Mouse (Mus musculus): ENCODE measurements around the gene Srrt.

The Srrt gene

GRCm38 (mm10) chr5:137337190-137337589 is 29.7 kb upstream of the Srrt start:
- DNase-seq, result no peak

- no peak for DNase-seq
Measured at GRCm38 (mm10) chr5:137335066-137335465, 27.6 kb upstream of the Srrt start.

DNA sequence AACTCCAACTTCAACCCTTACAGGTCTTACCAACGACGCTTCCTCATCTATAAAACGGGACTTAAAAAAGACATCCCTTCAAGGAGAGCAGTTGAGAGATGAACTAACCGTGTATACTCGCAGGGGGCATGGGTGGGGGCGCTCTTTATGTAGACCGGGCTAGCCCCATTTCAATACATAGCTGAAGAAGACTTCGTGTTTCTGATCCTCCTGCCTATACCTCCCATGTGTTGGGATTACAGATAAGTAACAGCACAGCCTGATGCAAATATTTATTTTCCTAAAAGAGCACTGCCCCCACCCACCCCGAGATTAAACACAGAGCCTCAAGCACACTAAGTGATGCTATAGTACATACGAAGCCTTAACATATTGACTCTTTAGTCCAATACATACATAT is 26.8 kb upstream of the Srrt start:
- DNase-seq, result no peak

DNA sequence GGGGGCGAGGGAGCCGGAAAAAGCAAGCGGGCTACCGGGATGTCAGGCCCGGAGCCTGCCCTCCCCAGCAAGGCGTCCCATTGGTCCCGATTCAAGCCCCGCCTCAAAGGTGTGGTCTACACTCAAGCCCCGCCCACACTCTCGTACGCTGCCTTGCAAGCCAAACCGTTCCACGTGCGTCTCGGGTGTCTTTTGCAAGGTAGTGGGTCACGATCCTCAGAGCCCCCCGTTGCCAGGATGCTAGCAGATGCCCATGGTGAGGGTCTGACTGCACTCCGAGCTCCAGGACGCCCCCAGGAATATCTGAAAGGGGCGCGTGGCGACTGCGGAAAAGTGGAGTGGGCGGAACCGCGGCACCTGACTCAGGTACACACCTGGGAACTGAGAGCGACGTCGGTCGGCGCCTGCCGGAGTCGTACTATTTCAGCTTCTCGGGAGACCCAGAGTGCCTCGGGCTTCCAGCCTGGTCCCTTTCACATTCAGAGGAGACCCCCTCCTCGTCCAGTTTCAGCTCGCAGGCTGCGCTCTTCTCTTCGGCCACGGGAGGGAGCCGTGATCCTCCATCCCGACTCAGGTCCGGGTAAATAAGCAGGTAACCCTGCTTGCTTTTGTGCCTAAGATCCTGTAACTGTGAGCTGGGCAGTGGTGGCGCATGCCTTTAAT is 26.2 kb upstream of the Srrt start, which contains the start of gene Slc12a9:
Slc12a9 (minus strand) TSS at position 86 of the 663 bp plus-strand sequence.
- peak; percentile 98 for DNase-seq

DNA sequence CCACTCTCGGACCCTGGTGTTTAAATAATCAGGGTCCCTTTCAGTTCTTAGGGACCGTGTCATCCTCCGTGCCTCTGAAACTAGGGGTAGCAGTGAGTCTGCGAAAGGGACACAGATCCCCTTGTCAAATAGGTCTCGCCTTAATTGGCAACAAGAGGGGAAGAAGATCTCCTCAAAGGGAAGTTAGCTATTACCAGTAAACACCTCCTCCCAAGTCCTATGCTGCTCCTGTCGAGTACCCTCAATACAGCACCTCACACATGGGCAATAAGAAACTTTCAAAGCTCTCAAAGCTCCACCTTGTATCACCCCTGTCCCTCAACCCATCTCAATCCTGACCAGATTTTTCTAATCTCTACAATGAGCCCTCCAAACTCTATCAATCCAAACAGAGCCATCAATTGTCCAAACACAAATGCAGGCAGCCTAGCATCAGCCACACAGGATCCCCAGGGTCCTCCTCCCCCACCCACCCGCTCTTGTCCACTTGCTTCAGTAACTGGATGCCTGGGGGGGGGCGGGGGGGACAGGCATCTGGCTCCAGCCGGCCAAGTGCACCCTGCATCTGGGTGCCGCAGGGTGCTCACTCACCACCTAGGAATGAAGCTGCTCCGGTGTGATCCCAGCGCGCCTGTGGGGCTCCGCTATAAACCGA is 25.5 kb upstream of the Srrt start:
- DNase-seq, result no peak

DNA sequence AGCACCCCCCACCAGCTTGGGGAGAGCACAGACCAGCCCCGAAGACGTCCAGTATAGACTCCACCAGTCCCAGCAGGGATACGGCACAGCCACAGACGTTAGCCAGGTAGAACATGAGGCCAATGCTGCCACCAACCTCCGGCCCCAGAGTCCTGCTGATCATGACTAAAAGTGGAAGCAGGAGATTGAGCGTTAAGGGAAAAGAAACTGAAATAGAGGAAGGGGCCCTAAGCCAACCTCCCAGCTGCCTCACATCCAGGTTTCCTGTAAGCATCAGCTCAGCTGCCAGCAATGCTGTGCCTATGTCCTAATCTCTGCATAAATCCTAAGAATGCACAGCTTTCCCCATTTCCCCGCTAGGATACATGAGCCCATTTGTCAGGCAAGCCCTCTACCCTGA is 23.4 kb upstream of the Srrt start:
- DNase-seq, result no peak

GRCm38 (mm10) chr5:137320996-137321395 is 13.5 kb upstream of the Srrt start:
- DNase-seq, result no peak

DNA sequence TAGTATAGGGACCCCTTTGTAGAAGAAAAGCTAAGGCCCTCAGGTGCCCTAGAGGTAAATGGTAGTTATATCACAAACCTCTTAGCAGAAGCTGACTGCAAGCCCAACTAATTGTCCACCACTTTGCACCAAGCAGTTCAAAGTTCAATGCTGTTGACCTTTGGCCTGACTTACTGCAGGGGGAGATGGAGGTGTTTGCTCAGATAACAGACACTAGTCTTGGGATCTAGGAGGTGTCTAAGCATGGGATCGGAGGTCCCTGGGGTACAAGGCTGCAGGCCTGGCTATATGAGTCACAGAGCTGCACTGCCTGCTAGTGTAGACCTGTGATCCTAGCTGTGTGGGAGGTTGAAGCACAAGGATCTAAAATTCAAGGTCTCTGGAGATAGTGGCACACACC is 11.1 kb upstream of the Srrt start:
- no peak for DNase-seq

DNA sequence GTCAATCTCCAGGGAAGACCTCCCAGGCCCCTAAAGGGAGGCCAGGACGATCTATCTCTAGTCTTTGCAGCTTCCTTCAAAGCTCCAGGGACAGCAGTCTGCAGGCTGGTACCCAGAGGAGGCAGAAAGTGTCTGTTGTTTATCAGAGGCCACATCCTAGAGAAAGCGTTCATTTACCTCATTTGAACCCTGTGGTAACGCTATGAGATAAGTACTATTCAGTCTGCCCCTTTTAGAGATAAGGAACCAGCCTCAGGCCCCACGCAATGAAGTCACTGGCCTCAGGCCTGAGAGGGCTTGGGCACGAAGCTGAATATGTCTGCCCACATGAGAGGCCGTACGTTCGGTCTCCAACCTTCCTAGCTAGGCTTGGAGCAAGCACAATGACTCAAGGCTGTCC is 9.9 kb upstream of the Srrt start:
- DNase-seq, result no peak

GRCm38 (mm10) chr5:137315084-137315903 is 7.8 kb upstream of the Srrt start:
- DNase-seq, result peak; percentile 68

DNA sequence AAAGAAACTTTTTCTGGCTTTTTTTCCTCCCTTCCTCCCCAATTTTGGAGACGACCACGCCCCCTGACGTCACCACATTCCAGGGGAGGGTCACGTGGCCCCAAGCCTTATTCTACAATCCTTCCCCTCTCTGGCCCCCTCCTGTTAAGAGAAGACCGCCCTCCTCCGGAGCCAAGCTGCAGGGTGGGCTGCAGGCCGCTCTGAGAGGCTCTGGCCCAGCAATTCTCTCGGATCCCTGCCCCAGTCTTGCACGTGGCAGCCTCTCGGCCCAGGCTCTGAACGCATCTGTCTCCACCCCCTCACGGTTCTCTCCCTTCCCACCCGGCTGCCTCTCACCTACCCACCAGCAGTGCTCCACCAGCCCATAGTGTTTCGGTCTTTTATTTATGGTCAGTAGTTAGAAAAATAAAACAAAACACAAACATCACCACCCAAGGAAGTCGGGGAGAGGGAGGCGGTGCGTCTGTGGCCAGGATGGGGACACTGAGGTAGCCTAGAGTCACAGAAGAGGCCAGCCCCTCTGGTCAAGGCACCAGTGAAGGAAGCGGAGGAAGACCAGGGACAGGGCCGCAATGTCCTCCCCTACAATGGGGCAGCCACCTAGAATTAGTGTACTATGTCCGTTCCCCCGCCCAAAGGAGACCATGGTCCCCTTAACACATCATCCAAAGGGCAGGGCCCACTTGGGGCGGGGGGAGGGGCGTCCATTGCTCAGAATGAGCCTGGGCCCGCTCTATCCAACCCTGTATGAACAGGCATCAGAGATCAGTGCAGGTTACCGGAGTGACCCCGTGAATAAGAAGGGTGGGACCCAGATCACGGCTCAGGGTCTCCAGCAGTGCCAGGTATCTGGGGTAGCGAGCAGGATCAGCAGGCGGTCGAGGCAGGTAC is 7.0 kb upstream of the Srrt start, which contains the start of gene Trip6:
Trip6 (minus strand) TSS at position 212 of the 891 bp plus-strand sequence.
- peak; percentile 96 for DNase-seq

DNA sequence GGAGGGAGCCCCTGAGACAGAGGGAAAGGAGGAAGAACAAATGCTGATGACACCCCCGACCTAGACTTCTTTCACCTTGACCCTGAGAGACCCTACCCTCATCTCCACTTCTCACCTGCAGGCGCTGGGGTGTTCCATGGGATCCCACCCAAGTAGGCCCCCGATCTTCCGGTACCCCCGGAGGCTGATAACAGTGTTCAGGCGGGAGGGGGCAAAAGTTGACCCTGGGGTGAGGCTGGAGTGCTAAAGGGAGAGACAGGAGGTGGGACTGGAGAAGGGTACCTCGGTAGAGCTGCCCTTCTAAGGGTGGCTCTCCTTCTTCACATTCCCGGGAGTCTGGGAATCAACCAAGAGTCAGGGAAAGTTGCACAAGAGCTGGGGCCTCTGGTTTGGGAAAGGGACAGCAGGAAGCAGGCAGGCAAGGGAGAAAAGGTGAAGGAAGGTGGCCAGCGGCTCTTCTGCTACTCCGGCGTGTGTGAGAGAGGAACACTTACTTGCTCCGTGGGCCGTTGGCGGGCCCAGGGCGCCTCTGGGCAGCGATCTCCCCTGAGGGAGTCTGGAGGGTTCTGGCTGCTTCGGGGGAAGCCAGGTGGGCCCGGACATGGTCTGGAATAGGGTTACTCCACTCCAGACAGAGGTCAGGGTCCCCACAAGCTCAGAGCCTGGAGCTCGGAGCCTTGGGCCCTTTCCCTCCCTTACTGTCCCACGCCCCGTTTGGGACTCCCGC is 6.2 kb upstream of the Srrt start:
- no peak for DNase-seq

- DNase-seq, result no peak
Measured at GRCm38 (mm10) chr5:137308356-137308755, 882 bp upstream of the Srrt start.

- no peak for DNase-seq
Measured at GRCm38 (mm10) chr5:137306439-137307005, 952 bp downstream of the Srrt start.

DNA sequence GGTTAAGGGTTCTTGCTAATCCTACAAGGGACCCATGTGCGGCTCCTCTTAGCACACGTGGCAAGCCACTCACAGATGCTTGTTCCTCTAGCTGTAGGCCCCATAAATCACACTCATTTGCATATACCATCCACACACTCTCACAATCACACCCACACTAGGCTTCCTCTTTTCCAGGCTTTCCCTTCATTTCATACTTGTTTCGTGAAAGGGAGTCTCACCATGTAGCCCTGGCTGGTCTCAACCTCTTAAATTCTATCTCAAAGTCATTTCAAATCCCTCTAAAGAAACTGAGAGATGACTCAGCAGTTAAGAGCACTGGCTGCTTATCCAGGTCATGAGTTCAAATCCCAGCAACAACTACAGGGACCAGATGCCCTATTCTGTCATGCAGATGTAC is 1.7 kb downstream of the Srrt start:
- DNase-seq, result no peak

GRCm38 (mm10) chr5:137304816-137305215 is 2.7 kb downstream of the Srrt start:
- DNase-seq, result no peak

GRCm38 (mm10) chr5:137304165-137304564 is 3.3 kb downstream of the Srrt start:
- DNase-seq, result no peak

GRCm38 (mm10) chr5:137303609-137304008 is 3.9 kb downstream of the Srrt start:
- DNase-seq, result no peak

DNA sequence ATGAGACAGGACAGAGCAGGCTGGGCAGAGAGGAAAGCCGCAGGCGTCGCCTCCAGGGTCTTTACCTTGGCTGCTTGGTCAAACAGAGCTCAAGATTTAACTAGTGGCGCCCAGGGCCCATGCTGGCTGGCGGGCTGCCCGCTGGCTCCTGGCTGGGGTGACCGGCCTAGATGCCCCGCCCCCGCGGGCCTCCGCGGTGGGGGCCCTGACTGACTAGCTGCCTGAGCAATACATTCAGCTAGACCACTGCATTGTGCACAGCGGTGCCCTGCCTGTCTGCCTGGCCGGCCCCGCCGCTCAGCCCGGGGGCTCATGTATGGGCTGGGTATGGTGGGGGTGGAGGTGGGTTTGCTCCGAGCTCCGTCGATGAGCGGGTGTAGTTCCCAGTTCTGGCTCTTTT is 6.2 kb downstream of the Srrt start:
- no peak for DNase-seq

DNA sequence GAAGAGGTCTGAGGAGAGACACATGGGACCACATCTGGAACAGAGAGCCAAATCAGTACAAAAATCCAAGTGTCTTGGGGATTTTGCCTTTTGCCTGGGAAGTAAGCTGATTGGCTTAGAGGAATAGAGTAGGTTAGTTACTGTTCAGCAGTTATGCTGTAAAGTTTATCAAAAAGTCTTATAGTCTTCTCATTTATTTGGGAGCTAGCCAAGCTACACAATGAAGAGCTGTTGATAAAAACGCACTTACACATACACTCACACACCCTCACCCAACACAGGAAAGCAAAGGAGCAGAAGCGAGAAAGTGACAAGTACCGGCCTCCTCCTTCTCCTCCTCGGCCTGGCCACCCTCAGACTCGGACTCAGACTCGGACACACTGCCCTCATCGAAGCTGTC is 8.2 kb downstream of the Srrt start:
- DNase-seq, result no peak

GRCm38 (mm10) chr5:137297126-137297525 is 10.3 kb downstream of the Srrt start:
- DNase-seq, result no peak

GRCm38 (mm10) chr5:137295712-137296111 is 11.8 kb downstream of the Srrt start:
- DNase-seq, result no peak
